Mouse (Mus musculus) midbrain, embryonic 11.5 days (tissue): Measurements from ENCODE around the gene Tagln. TPM values are rescaled to one million over a fixed set of nuclear protein-coding genes. Genes with fewer than 3 reads are reported as not detected.
A peak's percentile ranks its signal among the peaks of the same experiment; 100 is the strongest.

ENCODE experiments used
- ATAC-seq: fragments of 200-750 bp; cut with Nextera tagmentation; 2 replicates; pipeline ENCODE4 v1.8.0; 2017; ENCODE audit warnings: moderate TSS enrichment, moderate library complexity; ENCODE audit not compliant: low FRiP score
- DNase-seq: peaks from one replicate; pipeline ENCODE4 v3.0.0; 2015; ENCODE audit warnings: low spot score; ENCODE audit errors: missing footprints
- H3K27ac ChIP-seq: fragments of 300-500 bp; sonication (generic); 2 replicates; pipeline ENCODE4 v1.5.1; 2014; ENCODE audit warnings: low read depth, low read length
- H3K27me3 ChIP-seq: fragments of 300-500 bp; sonication (generic); 2 replicates; pipeline ENCODE4 v1.6.1; 2014; ENCODE audit warnings: mild to moderate bottlenecking, low read length, moderate library complexity, mixed read lengths; ENCODE audit not compliant: control insufficient read depth, insufficient read depth
- H3K36me3 ChIP-seq: fragments of 300-500 bp; sonication (generic); 2 replicates; pipeline ENCODE4 v1.6.1; 2014; ENCODE audit warnings: mild to moderate bottlenecking, low read length, moderate library complexity, mixed read lengths; ENCODE audit not compliant: control insufficient read depth, insufficient read depth
- H3K4me1 ChIP-seq: fragments of 300-500 bp; sonication (generic); 2 replicates; pipeline ENCODE4 v1.6.1; 2014; ENCODE audit warnings: low read length; ENCODE audit not compliant: control insufficient read depth, insufficient read depth
- H3K4me2 ChIP-seq: fragments of 300-500 bp; sonication (generic); 2 replicates; pipeline ENCODE4 v1.6.1; 2014; ENCODE audit warnings: mild to moderate bottlenecking, moderate library complexity
- H3K4me3 ChIP-seq: fragments of 300-500 bp; sonication (generic); 2 replicates; pipeline ENCODE4 v1.5.1; 2014; ENCODE audit warnings: low read depth, low read length
- H3K9ac ChIP-seq: fragments of 300-500 bp; sonication (generic); 2 replicates; pipeline ENCODE4 v1.6.1; 2014; ENCODE audit warnings: low read length
- H3K9me3 ChIP-seq: fragments of 300-500 bp; sonication (generic); 2 replicates; pipeline ENCODE4 v1.6.1; 2016; ENCODE audit warnings: low read length; ENCODE audit not compliant: control insufficient read depth
- WGBS: fragments of 180-500 bp; shearing (Covaris S2); extraction: QIAGEN DNeasy Blood & Tissue Kit; methylation state at CpG from one replicate; pipeline ENCODE4 v1.1.7; 2014; 5-methylcytosine and 5-hydroxymethylcytosine counted together
- polyA plus RNA-seq: library from polyadenylated mRNA; unstranded; fragments of >200 nt; fragmentation: Nextera tagmentation; extraction: Ambion mirVana; gene quantifications from 2 replicates; pipeline ENCODE4 v1.2.1, GENCODE M21; 2014

The Tagln gene
- polyA plus RNA-seq, 1 experiment from 2014 or later = 27.9 TPM

GRCm38 (mm10) chr9:45961855-45962254, 26.0 kb upstream of the Tagln start:
- ATAC-seq (no peak), DNase-seq (no peak)
- no peak overlapping the region for H3K4me3 ChIP-seq
- no peak overlapping the region for H3K9ac ChIP-seq
- no peaks in the 10 kb centered on the region for H3K27me3 ChIP-seq
- H3K4me2 ChIP-seq = no peak overlapping the region
- no peaks in the 10 kb centered on the region for H3K9me3 ChIP-seq
- H3K4me1 ChIP-seq = no peaks in the 10 kb centered on the region
- WGBS = 93% methylated on average over 2 of the region's 2 CpGs
- H3K36me3 ChIP-seq = peaks cover 10% of the 10 kb centered on the region; the same call in 1 of the 2 replicates
- no peak overlapping the region for H3K27ac ChIP-seq

GRCm38 (mm10) chr9:45959661-45960060, 23.8 kb upstream of the Tagln start:
- Histone ChIP-seq H3K27ac (no peak overlapping the region), H3K9me3 (no peaks in the 10 kb centered on the region), H3K36me3 (peaks cover 6% of the 10 kb centered on the region; the same call in 1 of the 2 replicates), H3K4me2 (no peak overlapping the region), H3K4me3 (no peak overlapping the region), H3K9ac (no peak overlapping the region), H3K27me3 (no peaks in the 10 kb centered on the region), H3K4me1 (peaks cover 4% of the 10 kb centered on the region; the same call in 1 of the 2 replicates)
- ATAC-seq (no peak), DNase-seq (no peak)
- WGBS = 86% methylated on average over 7 of the region's 7 CpGs

- Histone ChIP-seq H3K4me1 (peaks cover 11% of the 10 kb centered on the region), H3K27ac (no peak overlapping the region), H3K4me2 (no peak overlapping the region), H3K36me3 (peaks cover 3% of the 10 kb centered on the region; the same call in 1 of the 2 replicates), H3K9ac (no peak overlapping the region), H3K27me3 (no peaks in the 10 kb centered on the region), H3K4me3 (no peak overlapping the region), H3K9me3 (no peaks in the 10 kb centered on the region)
- DNase-seq (no peak), ATAC-seq (no peak)
- WGBS = 54% methylated on average over 4 of the region's 4 CpGs
Measured at GRCm38 (mm10) chr9:45958851-45959250, 23.0 kb upstream of the Tagln start.

DNA sequence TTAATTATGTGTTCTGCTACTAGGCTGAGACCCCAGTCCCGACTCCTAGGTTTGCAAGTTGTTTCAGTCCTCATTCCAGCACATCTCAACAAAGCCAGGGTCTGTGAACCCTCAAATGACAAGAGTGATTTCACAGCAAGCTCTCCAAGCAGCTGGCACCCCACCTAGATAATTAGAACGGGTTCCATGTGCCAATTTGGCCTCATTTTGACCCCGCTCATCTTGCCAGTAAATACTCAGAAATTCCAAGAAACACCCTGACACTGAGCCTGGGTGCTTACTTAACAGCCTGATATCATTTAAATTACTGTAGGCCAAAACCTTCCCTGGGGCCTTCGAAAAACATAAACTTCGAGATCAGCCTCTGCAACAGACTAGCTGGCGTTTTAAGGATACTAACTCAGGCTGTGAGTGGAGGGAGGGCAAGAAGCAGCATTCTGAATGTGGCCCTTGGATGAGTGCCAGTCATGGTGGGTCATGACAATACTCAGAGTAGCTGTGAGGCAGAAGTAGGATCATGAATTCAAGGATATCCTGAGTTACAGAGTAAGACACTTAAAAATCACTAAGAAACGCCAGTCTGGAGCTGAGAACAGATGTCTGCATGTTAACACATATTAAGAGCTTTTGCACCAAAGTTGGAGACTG, 22.3 kb upstream of the Tagln start:
- Histone ChIP-seq H3K9me3 (no peaks in the 10 kb centered on the region), H3K4me3 (no peak overlapping the region), H3K27ac (no peak overlapping the region), H3K9ac (no peak overlapping the region), H3K4me2 (no peak overlapping the region), H3K4me1 (peaks cover 13% of the 10 kb centered on the region), H3K27me3 (no peaks in the 10 kb centered on the region), H3K36me3 (peaks cover 2% of the 10 kb centered on the region; the same call in 1 of the 2 replicates)
- WGBS = 75% methylated on average over 7 of the region's 7 CpGs
- DNase-seq (no peak), ATAC-seq (no peak)

DNA sequence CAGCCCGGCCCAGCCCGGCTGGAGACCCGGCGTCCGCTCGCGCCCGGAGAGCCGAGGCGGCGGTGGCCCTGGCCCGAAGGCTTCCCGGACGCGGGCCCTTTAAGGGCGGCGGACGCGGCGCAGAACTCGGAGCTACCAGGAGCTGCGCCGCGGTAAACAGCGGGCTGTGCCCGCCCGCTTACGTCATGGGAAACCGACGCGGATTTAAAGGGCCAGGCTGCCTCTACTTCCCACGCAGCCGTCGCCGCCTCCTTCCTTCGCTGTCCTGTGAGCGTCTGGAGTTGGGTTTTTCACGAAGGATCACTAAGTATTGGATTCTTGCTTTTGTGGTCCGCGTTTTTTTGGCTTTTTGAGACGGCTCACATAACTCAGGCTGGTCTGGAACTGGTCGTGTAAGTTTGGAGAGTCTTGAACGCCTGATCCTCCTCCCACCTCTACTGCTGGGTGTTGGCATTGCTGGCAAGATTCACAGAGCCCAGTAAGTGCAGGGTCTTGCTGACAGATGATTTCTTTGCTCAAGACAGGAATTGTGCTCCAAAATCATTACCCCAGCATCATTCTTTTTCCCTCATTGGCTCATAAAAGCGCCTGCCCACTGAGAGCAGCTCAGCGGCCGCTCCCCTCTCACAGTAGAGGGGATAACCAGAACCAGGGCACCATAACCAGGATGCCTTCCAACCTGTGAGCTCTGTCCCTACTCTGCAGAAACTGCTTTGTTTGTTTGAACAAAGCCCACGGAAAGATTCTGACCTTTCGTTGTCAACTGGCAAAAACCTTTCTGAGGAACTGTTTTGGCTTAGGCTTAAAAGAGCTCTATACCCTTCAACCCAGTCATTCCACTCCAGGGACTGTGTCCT, 19.5 kb upstream of the Tagln start, which contains the start of gene Sidt2:
TSS of gene Sidt2 (minus strand) at position 152 of the 857 bp plus-strand sequence.
- Histone ChIP-seq H3K27ac (peak within 1 kb of the TSS; percentile 60; the same call in 1 of the 2 replicates), H3K4me2 (peak within 1 kb of the TSS; percentile 92), H3K4me3 (peak within 1 kb of the TSS; percentile 72), H3K36me3 (no peaks in the 10 kb centered on the region), H3K9me3 (no peaks in the 10 kb centered on the region), H3K27me3 (no peaks in the 10 kb centered on the region), H3K9ac (peak within 1 kb of the TSS; percentile 90), H3K4me1 (peaks cover 13% of the 10 kb centered on the region)
- ATAC-seq (peak; percentile 97), DNase-seq (peak; percentile 98)
- WGBS = under 1% methylated on average over 47 of the region's 48 CpGs

- ATAC-seq = peak; percentile 61
Measured at GRCm38 (mm10) chr9:45954294-45955106, 18.6 kb upstream of the Tagln start.

DNA sequence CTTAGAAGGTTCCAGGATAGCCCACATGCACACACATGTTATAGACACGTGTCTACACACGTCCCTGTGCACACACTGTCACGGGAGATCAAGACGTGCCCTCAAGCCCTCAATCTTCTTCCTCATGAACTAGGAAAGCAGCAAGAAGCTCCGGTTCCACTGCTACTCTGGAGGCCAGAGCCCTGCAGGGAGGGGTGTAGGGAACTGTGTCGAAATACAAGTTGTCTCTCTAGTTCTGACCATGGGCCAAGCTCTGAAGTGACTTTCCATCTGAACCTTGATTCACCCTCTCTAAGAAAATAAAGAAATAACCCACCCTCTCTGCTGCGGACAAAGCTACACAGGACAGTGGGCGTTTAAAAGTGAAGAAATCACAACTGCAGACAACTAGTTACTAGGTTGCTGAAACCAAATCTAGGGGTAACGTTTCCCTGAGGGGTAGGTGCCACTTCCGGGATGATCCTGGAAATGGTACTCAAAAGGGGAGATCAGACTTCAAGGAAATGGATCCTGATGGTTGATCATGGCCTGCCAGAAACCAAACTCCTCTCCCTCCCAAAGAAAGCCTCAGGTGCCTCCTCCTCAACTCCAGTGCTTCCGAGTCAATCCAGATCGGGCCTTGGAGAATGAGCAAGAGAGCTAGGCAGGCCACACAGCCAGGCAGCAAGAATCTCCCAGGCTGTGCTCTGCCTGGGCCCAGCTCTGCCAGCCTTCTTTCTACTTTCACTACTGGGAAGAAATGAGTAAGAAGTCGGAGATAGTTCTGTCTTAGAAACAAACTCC, 17.8 kb upstream of the Tagln start:
- Histone ChIP-seq H3K9me3 (no peaks in the 10 kb centered on the region), H3K9ac (peak overlapping the region; percentile 90), H3K36me3 (peaks cover 2% of the 10 kb centered on the region; the same call in 1 of the 2 replicates), H3K27me3 (no peaks in the 10 kb centered on the region), H3K27ac (no peak overlapping the region), H3K4me3 (peak overlapping the region; percentile 72), H3K4me1 (peaks cover 13% of the 10 kb centered on the region), H3K4me2 (peak overlapping the region; percentile 92)
- no peak for ATAC-seq
- 66% methylated on average over 13 of the region's 13 CpGs for WGBS
- DNase-seq = no peak

More at GRCm38 (mm10) chr9:45954294-45955106, 18.6 kb upstream of the Tagln start:
- H3K4me1 ChIP-seq = peaks cover 13% of the 10 kb centered on the region
- H3K4me2 ChIP-seq = peak overlapping the region; percentile 92
- peak overlapping the region; percentile 90 for H3K9ac ChIP-seq
- H3K27me3 ChIP-seq = no peaks in the 10 kb centered on the region
- H3K9me3 ChIP-seq = no peaks in the 10 kb centered on the region
- 1% methylated on average over 47 of the region's 63 CpGs for WGBS
- H3K36me3 ChIP-seq = peaks cover 2% of the 10 kb centered on the region; the same call in 1 of the 2 replicates
- peak overlapping the region; percentile 60; the same call in 1 of the 2 replicates for H3K27ac ChIP-seq
- H3K4me3 ChIP-seq = peak overlapping the region; percentile 72
- DNase-seq = peak; percentile 93

GRCm38 (mm10) chr9:45952890-45953289, 17.0 kb upstream of the Tagln start:
- H3K9me3 ChIP-seq = no peaks in the 10 kb centered on the region
- H3K36me3 ChIP-seq = peaks cover 2% of the 10 kb centered on the region; the same call in 1 of the 2 replicates
- H3K9ac ChIP-seq = no peak overlapping the region
- no peak overlapping the region for H3K4me3 ChIP-seq
- H3K27ac ChIP-seq = no peak overlapping the region
- DNase-seq = no peak
- peaks cover 13% of the 10 kb centered on the region for H3K4me1 ChIP-seq
- H3K27me3 ChIP-seq = no peaks in the 10 kb centered on the region
- no peak for ATAC-seq
- no peak overlapping the region for H3K4me2 ChIP-seq
- 81% methylated on average over 7 of the region's 7 CpGs for whole genome bisulfite sequencing
